Mouse (Mus musculus): Measurements from ENCODE around the gene Bcl2l11. TPM values are rescaled to one million over a fixed set of nuclear protein-coding genes. Genes with fewer than 3 reads are reported as not detected.

The Bcl2l11 gene
- total RNA-seq, 2 experiments from 2014 or later: 5.5 TPM

- DNase-seq: no peak
These were observed 85.4 kb downstream of the Bcl2l11 start for GRCm38 (mm10) chr2:128211022-128211880.

- no peak for DNase-seq
These were observed 86.0 kb downstream of the Bcl2l11 start for GRCm38 (mm10) chr2:128211881-128212209.

Measured in layer of hippocampus, postnatal 36 days (tissue).